Mouse (Mus musculus): ENCODE measurements around the gene Stambp.

- no peak for TF ChIP-seq CTCF (IDR thresholded peaks at IDR 0.05; ENCODE audit: insufficient read depth, low read length)
- TF ChIP-seq POLR2A (IDR thresholded peaks at IDR 0.05; ENCODE audit: borderline replicate concordance, extremely low read depth, low read depth, low read length): no peak
Measured at GRCm38 (mm10) chr6:83612976-83613375, 40.4 kb upstream of the Stambp start.
